Mouse (Mus musculus) liver, postnatal 0 days (tissue): ENCODE measurements at regions not wholly inside any gene's neighbourhood (a gene's known extent, or its start where the extent isn't known, plus 50 kb on each side); places are given as distances from the start of the nearest gene placed in this dataset.

Source experiments
- CTCF ChIP-seq: sonication (generic); IDR thresholded peaks from 2 replicates; pipeline ENCODE4 v1.5.1; 2016; ENCODE audit warnings: antibody characterized with exemption, low read depth
- EP300 ChIP-seq: IDR thresholded peaks from 2 replicates; pipeline ENCODE4 v1.6.1; 2016; ENCODE audit warnings: antibody characterized with exemption, low read depth, mild to moderate bottlenecking

DNA sequence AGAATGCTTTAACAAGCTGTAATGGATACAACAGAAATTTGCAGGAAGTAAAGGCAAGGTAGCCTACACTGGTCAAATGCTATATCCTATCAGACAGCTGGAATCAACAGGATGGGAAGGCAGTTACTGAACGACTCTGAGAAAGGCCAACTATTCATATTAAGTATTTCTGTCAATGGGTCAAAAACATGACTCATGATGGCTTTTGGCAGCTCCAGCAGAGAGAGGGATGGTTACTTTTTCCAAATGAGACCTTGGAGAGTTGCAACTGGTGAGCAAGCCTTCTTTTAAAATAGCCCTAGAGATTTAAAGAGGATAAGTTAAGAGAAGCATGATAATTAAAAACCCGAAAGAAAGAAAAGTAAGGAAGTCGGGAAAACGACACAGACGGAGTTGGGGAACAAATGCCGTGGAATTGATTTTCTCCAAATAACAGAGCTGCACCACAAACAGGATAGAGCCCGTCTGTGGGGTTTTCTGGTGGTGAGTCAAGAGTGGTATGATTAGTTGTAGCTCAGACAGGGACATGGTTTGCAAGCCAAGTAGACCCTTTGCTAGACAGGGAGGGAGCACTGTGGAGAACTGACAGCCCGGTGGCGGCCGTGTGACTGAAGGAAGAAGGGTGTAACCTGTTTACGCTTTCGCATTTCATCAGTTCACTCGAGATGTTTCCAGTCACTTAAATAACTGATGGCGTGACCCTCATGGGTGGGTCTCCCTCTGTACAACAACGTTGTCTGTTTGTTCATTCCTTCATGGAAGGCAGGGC is 3638.1 kb upstream of the Gm7489 start:
- TF ChIP-seq CTCF (no peak), EP300 (no peak)
